Mouse (Mus musculus): ENCODE data around the gene Ctf2.

GRCm38 (mm10) chr7:127744366-127745045, 12.5 kb upstream of the Ctf2 start, which contains the start of gene Fbxl19:
- TF ChIP-seq CTCF (IDR thresholded peaks at IDR 0.05 in 2 of 3, conservative IDR thresholded peaks at IDR 0.05 in 1 of 3; ENCODE audit: control insufficient read depth in 1 of 3, insufficient read depth in 1 of 3, low read depth in 2 of 3, low read length in 3 of 3, poor library complexity in 1 of 3, severe bottlenecking in 1 of 3) = peak; percentile 61 to 73 (median 73)
- TF ChIP-seq ETS1 (IDR thresholded peaks at IDR 0.05; ENCODE audit: low read depth, low read length) = no peak
- TF ChIP-seq USF1 (IDR thresholded peaks at IDR 0.05; ENCODE audit: low read depth, low read length) = no peak
